Mouse (Mus musculus) thymus, postnatal 10 days (tissue): ENCODE results near the gene Creld2.
A peak's percentile ranks its signal among the peaks of the same experiment; 100 is the strongest.

ENCODE experiments used
- DNase-seq, 2 experiments: peaks; one replicate each; pipeline ENCODE4 v3.0.0; 2021; ENCODE audit warnings: low spot score in 2 of 2

The Creld2 gene

GRCm38 (mm10) chr15:88853106-88853505, 33.7 kb downstream of the Creld2 start:
- DNase-seq: no peak

- DNase-seq: no peak
Measured at GRCm38 (mm10) chr15:88854119-88854968, 34.9 kb downstream of the Creld2 start.

- DNase-seq: no peak
Measured at GRCm38 (mm10) chr15:88854969-88855830, 35.8 kb downstream of the Creld2 start.

- no peak for DNase-seq
Measured at GRCm38 (mm10) chr15:88855896-88856417, 36.5 kb downstream of the Creld2 start.

GRCm38 (mm10) chr15:88856613-88857012, 37.2 kb downstream of the Creld2 start:
- no peak for DNase-seq

GRCm38 (mm10) chr15:88857361-88857760, 37.9 kb downstream of the Creld2 start:
- no peak for DNase-seq

- no peak for DNase-seq
Measured at GRCm38 (mm10) chr15:88858141-88858541, 38.7 kb downstream of the Creld2 start.

GRCm38 (mm10) chr15:88858707-88859106, 39.3 kb downstream of the Creld2 start:
- no peak for DNase-seq

GRCm38 (mm10) chr15:88859206-88859970, 39.9 kb downstream of the Creld2 start:
- no peak for DNase-seq

GRCm38 (mm10) chr15:88860781-88861180, 41.3 kb downstream of the Creld2 start:
- peak in 1 of 2 experiments; percentile 19 for DNase-seq

GRCm38 (mm10) chr15:88861772-88862622, 42.6 kb downstream of the Creld2 start, which contains the start of gene Pim3:
Gene Pim3 (plus strand): TSS chr15:88862186.
- peak; percentile 91 to 95 for DNase-seq

- DNase-seq: peak; percentile 37 to 48
Measured at GRCm38 (mm10) chr15:88862881-88863694, 43.6 kb downstream of the Creld2 start.

- DNase-seq: peak; percentile 64 to 68
Measured at GRCm38 (mm10) chr15:88863695-88864231, 44.3 kb downstream of the Creld2 start.

GRCm38 (mm10) chr15:88864270-88865030, 45.0 kb downstream of the Creld2 start:
- DNase-seq: peak in 1 of 2 experiments; percentile 15

- no peak for DNase-seq
Measured at GRCm38 (mm10) chr15:88865061-88865460, 45.6 kb downstream of the Creld2 start.

- no peak for DNase-seq
Measured at GRCm38 (mm10) chr15:88865888-88866695, 46.6 kb downstream of the Creld2 start.

- DNase-seq: no peak
Measured at GRCm38 (mm10) chr15:88866934-88867356, 47.5 kb downstream of the Creld2 start.
